Mouse (Mus musculus): ENCODE results near the gene Hist1h2bn. TPM values are rescaled to one million over a fixed set of nuclear protein-coding genes. Genes with fewer than 3 reads are reported as not detected.
"Not testable (repeated sequence)": the region's sequence is repeated elsewhere in the genome, so short reads cannot be mapped to it uniquely, and the experiment has no call there.

Gene Hist1h2bn
- polyA plus RNA-seq, 1 experiment from 2014 or later, result 3.0 TPM

DNA sequence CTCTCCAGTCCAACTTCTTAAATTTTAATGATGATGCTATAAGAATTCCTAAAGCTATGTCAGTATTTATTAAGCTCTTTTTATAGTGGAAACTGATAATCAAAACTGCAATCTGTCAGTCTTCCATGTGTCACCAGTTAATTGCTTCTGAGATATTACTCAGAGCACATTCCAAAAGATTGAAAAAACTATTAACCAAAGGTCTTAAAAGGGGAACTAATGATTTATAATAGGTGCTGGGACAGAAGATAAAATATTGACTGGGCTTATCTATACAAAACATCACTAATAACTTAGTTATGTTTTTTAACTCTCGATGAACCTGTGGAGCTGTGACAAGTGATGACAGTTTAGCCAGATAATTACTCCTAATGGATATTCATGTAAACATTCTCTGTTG, 8.9 kb upstream of the Hist1h2bn start:
- H3K27ac ChIP-seq, result no peak overlapping the region
- no peaks in the 10 kb centered on the region for H3K27me3 ChIP-seq (ENCODE audit: insufficient read depth, poor library complexity, severe bottlenecking)
- no peak for DNase-seq (ENCODE audit: low spot score)
- H3K4me3 ChIP-seq, result no peak overlapping the region
- no peaks in the 10 kb centered on the region for H3K9me3 ChIP-seq
- WGBS, result 82% methylated on average over 1 of the region's 1 CpGs
- H3K36me3 ChIP-seq, result 0 out of 2 replicates have a peak, but pooled peaks cover 2% of the 10 kb centered on the region
- peaks cover 4% of the 10 kb centered on the region; the same call in 1 of the 2 replicates for H3K4me1 ChIP-seq

- 7% methylated on average over 5 of the region's 5 CpGs for WGBS
- Histone ChIP-seq H3K4me1 (peaks cover 17% of the 10 kb centered on the region; the same call in 1 of the 2 replicates), H3K36me3 (0 out of 2 replicates have a peak, but pooled peaks cover 2% of the 10 kb centered on the region), H3K9me3 (no peaks in the 10 kb centered on the region), H3K27ac (peak overlapping the region; percentile 89), H3K4me3 (peak overlapping the region; percentile 62), H3K27me3 (ENCODE audit: insufficient read depth, poor library complexity, severe bottlenecking) (no peaks in the 10 kb centered on the region)
- peak; percentile 77 for DNase-seq (ENCODE audit: low spot score)
These were observed 4.3 kb upstream of the Hist1h2bn start for GRCm38 (mm10) chr13:21749387-21750158.

DNA sequence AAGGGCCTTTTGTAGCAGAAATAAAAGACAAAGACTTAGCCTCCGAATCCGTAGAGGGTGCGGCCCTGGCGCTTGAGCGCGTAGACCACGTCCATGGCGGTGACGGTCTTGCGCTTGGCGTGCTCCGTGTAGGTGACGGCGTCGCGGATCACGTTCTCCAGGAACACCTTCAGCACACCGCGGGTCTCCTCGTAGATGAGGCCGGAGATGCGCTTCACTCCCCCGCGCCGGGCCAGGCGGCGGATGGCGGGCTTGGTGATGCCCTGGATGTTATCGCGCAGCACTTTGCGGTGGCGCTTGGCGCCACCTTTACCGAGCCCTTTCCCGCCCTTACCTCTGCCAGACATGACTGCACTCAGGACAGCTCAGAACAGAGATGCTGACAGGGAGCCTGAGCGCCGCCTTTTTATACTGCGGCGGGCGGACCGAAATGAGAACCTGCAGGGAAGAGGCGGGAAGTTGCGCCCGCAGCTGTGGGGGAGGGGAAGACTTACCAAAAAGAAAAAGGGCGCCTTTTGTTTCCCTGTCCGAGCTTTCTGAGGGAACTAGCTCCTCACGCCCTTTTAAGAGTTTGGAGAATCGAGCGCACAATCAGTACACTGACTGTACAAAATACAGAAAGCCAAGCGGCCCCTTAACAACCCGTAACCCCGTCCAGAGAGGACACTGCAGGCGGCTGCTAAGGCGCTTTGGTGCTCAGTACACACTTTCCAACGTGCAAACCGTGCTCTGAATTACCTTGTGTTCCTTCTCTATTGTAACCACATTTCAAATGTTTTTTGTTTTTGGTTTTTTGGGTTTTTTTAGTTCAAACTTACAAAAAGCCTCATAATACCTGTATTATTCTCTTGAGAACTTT, 3.5 kb upstream of the Hist1h2bn start, which contains the start of gene Hist1h4k:
Hist1h4k (minus strand) TSS at position 347 of the 859 bp plus-strand sequence.
- H3K27ac ChIP-seq, result peak within 1 kb of the TSS; percentile 89
- not testable (repeated sequence) for H3K36me3 ChIP-seq; H3K27me3 ChIP-seq (ENCODE audit: insufficient read depth, poor library complexity, severe bottlenecking); H3K9me3 ChIP-seq
- H3K4me3 ChIP-seq, result peak within 1 kb of the TSS; percentile 62
- under 1% methylated on average over 53 of the region's 56 CpGs for WGBS
- DNase-seq (ENCODE audit: low spot score), result peak; percentile 96
- H3K4me1 ChIP-seq, result peaks cover 17% of the 10 kb centered on the region; the same call in 1 of the 2 replicates

DNA sequence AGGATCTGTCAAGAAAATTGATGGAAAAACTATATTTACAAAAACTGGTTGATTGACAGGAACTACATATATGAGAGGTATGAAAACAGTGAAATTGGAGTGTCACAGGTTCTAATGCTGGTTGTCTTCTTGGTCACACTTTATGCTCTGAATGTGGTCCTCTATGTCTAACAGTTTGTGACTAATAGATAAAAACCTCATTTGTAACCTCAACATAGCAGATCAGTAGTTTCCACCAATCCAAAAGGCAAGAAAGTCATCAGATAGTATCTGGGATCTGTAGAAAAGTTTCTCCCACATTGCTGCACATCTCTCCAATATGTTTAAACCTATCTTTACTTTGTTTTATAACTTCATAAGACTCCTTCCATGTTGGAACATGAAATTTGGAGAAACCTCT, 2.5 kb upstream of the Hist1h2bn start:
- no peaks in the 10 kb centered on the region for H3K27me3 ChIP-seq (ENCODE audit: insufficient read depth, poor library complexity, severe bottlenecking)
- peak overlapping the region; percentile 89 for H3K27ac ChIP-seq
- H3K9me3 ChIP-seq, result no peaks in the 10 kb centered on the region
- H3K4me1 ChIP-seq, result peaks cover 17% of the 10 kb centered on the region; the same call in 1 of the 2 replicates
- H3K4me3 ChIP-seq, result no peak overlapping the region
- H3K36me3 ChIP-seq, result 0 out of 2 replicates have a peak, but pooled peaks cover 2% of the 10 kb centered on the region
- no peak for DNase-seq (ENCODE audit: low spot score)

GRCm38 (mm10) chr13:21751827-21752226, 2.1 kb upstream of the Hist1h2bn start:
- Histone ChIP-seq H3K36me3 (0 out of 2 replicates have a peak, but pooled peaks cover 2% of the 10 kb centered on the region), H3K27ac (peak overlapping the region; percentile 89), H3K4me3 (peak overlapping the region; percentile 55; the same call in 1 of the 2 replicates), H3K9me3 (no peaks in the 10 kb centered on the region), H3K4me1 (peaks cover 17% of the 10 kb centered on the region; the same call in 1 of the 2 replicates), H3K27me3 (ENCODE audit: insufficient read depth, poor library complexity, severe bottlenecking) (no peaks in the 10 kb centered on the region)
- DNase-seq (ENCODE audit: low spot score), result no peak
- 44% methylated on average over 3 of the region's 3 CpGs for WGBS

DNA sequence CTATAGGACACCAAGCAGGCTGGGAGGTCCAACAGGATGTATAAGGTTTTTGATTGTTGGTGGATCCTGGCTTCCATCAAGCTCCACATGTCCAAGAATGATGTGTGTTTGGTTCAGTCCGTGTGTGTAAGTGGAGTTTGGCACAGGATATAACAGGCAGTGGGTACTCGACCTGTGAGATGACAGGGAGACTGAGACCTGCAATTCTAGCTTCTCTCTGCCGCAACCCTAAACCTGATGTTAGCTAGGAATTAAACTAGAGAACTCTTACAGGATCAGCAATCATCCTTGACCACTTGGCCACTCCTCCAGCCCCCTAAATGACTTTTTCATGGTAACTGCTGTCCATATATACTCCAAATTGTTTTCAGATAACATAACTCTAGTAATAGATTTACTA, 1.6 kb upstream of the Hist1h2bn start:
- peaks cover 17% of the 10 kb centered on the region; the same call in 1 of the 2 replicates for H3K4me1 ChIP-seq
- WGBS, result 42% methylated on average over 3 of the region's 3 CpGs

GRCm38 (mm10) chr13:21753051-21753523, 836 bp upstream of the Hist1h2bn start:
- Histone ChIP-seq H3K27me3 (ENCODE audit: insufficient read depth, poor library complexity, severe bottlenecking) (no peaks in the 10 kb centered on the region), H3K9me3 (no peaks in the 10 kb centered on the region), H3K4me3 (peak overlapping the region; percentile 55), H3K36me3 (no peaks in the 10 kb centered on the region), H3K27ac (peak overlapping the region; percentile 89), H3K4me1 (peaks cover 17% of the 10 kb centered on the region; the same call in 1 of the 2 replicates)
- 4% methylated on average over 10 of the region's 10 CpGs for WGBS
- DNase-seq (ENCODE audit: low spot score), result no peak

More for the DNA sequence above, 1.6 kb upstream of the Hist1h2bn start:
- Histone ChIP-seq H3K9me3 (no peaks in the 10 kb centered on the region), H3K4me3 (peak overlapping the region; percentile 55), H3K36me3 (0 out of 2 replicates have a peak, but pooled peaks cover 1% of the 10 kb centered on the region), H3K27me3 (ENCODE audit: insufficient read depth, poor library complexity, severe bottlenecking) (no peaks in the 10 kb centered on the region), H3K27ac (peak overlapping the region; percentile 89)
- DNase-seq (ENCODE audit: low spot score), result no peak

- Histone ChIP-seq H3K4me1 (peaks cover 17% of the 10 kb centered on the region; the same call in 1 of the 2 replicates), H3K27ac (peak overlapping the region; percentile 83), H3K4me3 (peak overlapping the region; percentile 60)
- WGBS, result under 1% methylated on average over 23 of the region's 26 CpGs
- peak; percentile 86 for DNase-seq (ENCODE audit: low spot score)
- not testable (repeated sequence) for H3K9me3 ChIP-seq; H3K27me3 ChIP-seq (ENCODE audit: insufficient read depth, poor library complexity, severe bottlenecking); H3K36me3 ChIP-seq
These were observed 525 bp downstream of the Hist1h2bn start for GRCm38 (mm10) chr13:21754294-21755001.

GRCm38 (mm10) chr13:21755707-21756106, 1.8 kb downstream of the Hist1h2bn start:
- Histone ChIP-seq H3K4me3 (peak overlapping the region; percentile 60), H3K27ac (no peak overlapping the region)
- WGBS, result 86% methylated on average over 1 of the region's 1 CpGs

GRCm38 (mm10) chr13:21778814-21779766, 25.2 kb downstream of the Hist1h2bn start:
- no peaks in the 10 kb centered on the region for H3K27me3 ChIP-seq (ENCODE audit: insufficient read depth, poor library complexity, severe bottlenecking)
- peaks cover 13% of the 10 kb centered on the region for H3K4me1 ChIP-seq
- H3K27ac ChIP-seq, result peak overlapping the region; percentile 93
- H3K4me3 ChIP-seq, result peak overlapping the region; percentile 68
- peak; percentile 86 for DNase-seq (ENCODE audit: low spot score)
- no peaks in the 10 kb centered on the region for H3K9me3 ChIP-seq
- no peaks in the 10 kb centered on the region for H3K36me3 ChIP-seq
- 9% methylated on average over 32 of the region's 33 CpGs for WGBS

More at GRCm38 (mm10) chr13:21755707-21756106, 1.8 kb downstream of the Hist1h2bn start:
- Histone ChIP-seq H3K27me3 (ENCODE audit: insufficient read depth, poor library complexity, severe bottlenecking) (no peaks in the 10 kb centered on the region), H3K4me1 (peaks cover 17% of the 10 kb centered on the region; the same call in 1 of the 2 replicates), H3K9me3 (no peaks in the 10 kb centered on the region), H3K36me3 (no peaks in the 10 kb centered on the region)
- no peak for DNase-seq (ENCODE audit: low spot score)

Measured in heart, embryonic 10.5 days (tissue).